Mouse (Mus musculus) forebrain, embryonic 14.5 days (tissue): Measurements from ENCODE around the gene Thap4. TPM values are rescaled to one million over a fixed set of nuclear protein-coding genes. Genes with fewer than 3 reads are reported as not detected.

Source experiments
- ATAC-seq: fragments of 200-750 bp; cut with Nextera tagmentation; 2 replicates; pipeline ENCODE4 v1.8.0; 2017; ENCODE audit warnings: mild to moderate bottlenecking, moderate library complexity
- DNase-seq: peaks from one replicate; pipeline ENCODE4 v3.0.0-alpha.2; 2015; ENCODE audit warnings: low spot score
- H3K27ac ChIP-seq: fragments of 300-500 bp; sonication (generic); 2 replicates; pipeline ENCODE4 v1.5.1; 2014; ENCODE audit warnings: low read depth, mild to moderate bottlenecking, control low read depth, low read length, moderate library complexity
- H3K27me3 ChIP-seq: fragments of 300-500 bp; sonication (generic); replicated peaks from 2 replicates; pipeline ENCODE4 v1.6.1; 2014; ENCODE audit warnings: low read length, control low read depth, mixed read lengths; ENCODE audit not compliant: control insufficient read depth, insufficient read depth
- H3K36me3 ChIP-seq: fragments of 300-500 bp; sonication (generic); 2 replicates; pipeline ENCODE4 v1.6.1; 2014; ENCODE audit warnings: low read length, control low read depth; ENCODE audit not compliant: control insufficient read depth, insufficient read depth
- H3K4me1 ChIP-seq: fragments of 300-500 bp; sonication (generic); 2 replicates; pipeline ENCODE4 v1.6.1; 2014; ENCODE audit warnings: antibody characterized with exemption, low read length, control low read depth; ENCODE audit not compliant: control insufficient read depth, insufficient read depth
- H3K4me2 ChIP-seq: fragments of 300-500 bp; sonication (generic); 2 replicates; pipeline ENCODE4 v1.6.1; 2014; ENCODE audit warnings: mild to moderate bottlenecking, control low read depth, low read length
- H3K4me3 ChIP-seq: fragments of 300-500 bp; sonication (generic); 2 replicates; pipeline ENCODE4 v1.5.1; 2014; ENCODE audit warnings: low read depth, low read length, control low read depth
- H3K9ac ChIP-seq: fragments of 300-500 bp; sonication (generic); 2 replicates; pipeline ENCODE4 v1.6.1; 2014; ENCODE audit warnings: mild to moderate bottlenecking, low read length, control low read depth, moderate library complexity
- H3K9me3 ChIP-seq: fragments of 300-500 bp; sonication (generic); replicated peaks from 2 replicates; pipeline ENCODE4 v1.6.1; 2016; ENCODE audit warnings: low read length, control low read depth, mixed read lengths; ENCODE audit not compliant: control insufficient read depth
- WGBS: fragments of 180-500 bp; shearing (Covaris S2); extraction: QIAGEN DNeasy Blood & Tissue Kit; methylation state at CpG from one replicate; pipeline ENCODE4 v1.1.7; 2014; 5-methylcytosine and 5-hydroxymethylcytosine counted together
- polyA plus RNA-seq: library from polyadenylated mRNA; unstranded; fragments of >200 nt; fragmentation: Nextera tagmentation; extraction: Ambion mirVana; gene quantifications from 2 replicates; pipeline ENCODE4 v1.2.1, GENCODE M21; 2014

Thap4 gene
- polyA plus RNA-seq, 1 experiment from 2014 or later: 38.4 TPM

DNA sequence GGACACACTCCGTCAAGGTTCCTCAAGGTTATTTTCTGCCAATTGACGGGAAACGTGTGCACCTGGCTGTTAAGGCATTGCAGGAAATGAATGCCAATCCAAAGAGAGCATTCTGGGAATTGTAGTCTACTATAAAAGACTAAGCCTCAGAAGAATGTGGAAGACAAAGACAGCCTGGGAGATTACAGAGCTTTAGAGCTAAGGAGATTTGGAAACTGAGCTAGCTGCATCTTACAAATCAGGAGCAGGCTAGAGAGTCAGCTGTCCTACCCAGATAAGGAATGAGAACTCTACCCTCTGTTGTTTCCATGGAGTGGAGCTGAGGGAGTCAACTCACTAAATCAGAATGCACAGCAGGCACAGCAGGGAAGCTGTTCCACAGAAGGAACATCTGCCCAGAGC, 22.8 kb downstream of the Thap4 start:
- H3K27ac ChIP-seq: no peak overlapping the region
- ATAC-seq (peak; percentile 48), DNase-seq (peak; percentile 69)
- H3K4me3 ChIP-seq: no peak overlapping the region
- H3K4me2 ChIP-seq: no peak overlapping the region; the same call in 1 of the 2 replicates
- H3K4me1 ChIP-seq: no peaks in the 10 kb centered on the region
- 3% methylated on average over 3 of the region's 3 CpGs for WGBS
- H3K36me3 ChIP-seq: no peaks in the 10 kb centered on the region
- no peaks in the 10 kb centered on the region for H3K27me3 ChIP-seq
- no peaks in the 10 kb centered on the region for H3K9me3 ChIP-seq
- H3K9ac ChIP-seq: no peak overlapping the region

DNA sequence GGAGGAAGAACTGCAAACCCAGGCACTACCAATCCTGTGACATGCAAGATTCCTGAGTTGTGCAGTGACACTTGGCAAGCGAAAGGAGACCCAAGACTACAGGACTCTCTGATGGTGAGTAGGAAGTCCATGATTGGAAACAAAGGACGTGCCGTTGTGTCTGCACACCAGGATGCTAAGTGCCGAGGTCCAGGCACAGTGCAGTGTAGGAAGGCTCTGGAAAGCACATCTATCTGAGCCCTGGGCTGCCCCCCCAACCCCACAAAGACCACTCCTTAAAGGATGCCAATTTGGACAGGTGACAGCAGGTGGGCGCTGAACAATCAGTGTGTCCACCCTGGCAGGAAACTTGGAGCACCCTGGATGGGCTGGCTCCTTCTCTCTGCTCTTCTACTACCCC, 23.6 kb downstream of the Thap4 start:
- no peaks in the 10 kb centered on the region for H3K36me3 ChIP-seq
- DNase-seq (no peak), ATAC-seq (no peak)
- no peak overlapping the region for H3K9ac ChIP-seq
- WGBS: 88% methylated on average over 5 of the region's 5 CpGs
- no peaks in the 10 kb centered on the region for H3K27me3 ChIP-seq
- H3K4me3 ChIP-seq: no peak overlapping the region
- no peaks in the 10 kb centered on the region for H3K4me1 ChIP-seq
- H3K9me3 ChIP-seq: no peaks in the 10 kb centered on the region
- H3K27ac ChIP-seq: no peak overlapping the region
- H3K4me2 ChIP-seq: no peak overlapping the region

- WGBS: 83% methylated on average over 3 of the region's 3 CpGs
- DNase-seq (peak; percentile 39), ATAC-seq (peak; percentile 54; the same call in 1 of the 2 replicates)
- Histone ChIP-seq H3K4me2 (no peak overlapping the region), H3K9ac (no peak overlapping the region), H3K27ac (no peak overlapping the region), H3K4me3 (no peak overlapping the region), H3K4me1 (no peaks in the 10 kb centered on the region), H3K9me3 (no peaks in the 10 kb centered on the region), H3K27me3 (no peaks in the 10 kb centered on the region), H3K36me3 (0 out of 2 replicates have a peak, but pooled peaks cover 10% of the 10 kb centered on the region)
Observed at GRCm38 (mm10) chr1:93726974-93727373, 27.7 kb downstream of the Thap4 start.

DNA sequence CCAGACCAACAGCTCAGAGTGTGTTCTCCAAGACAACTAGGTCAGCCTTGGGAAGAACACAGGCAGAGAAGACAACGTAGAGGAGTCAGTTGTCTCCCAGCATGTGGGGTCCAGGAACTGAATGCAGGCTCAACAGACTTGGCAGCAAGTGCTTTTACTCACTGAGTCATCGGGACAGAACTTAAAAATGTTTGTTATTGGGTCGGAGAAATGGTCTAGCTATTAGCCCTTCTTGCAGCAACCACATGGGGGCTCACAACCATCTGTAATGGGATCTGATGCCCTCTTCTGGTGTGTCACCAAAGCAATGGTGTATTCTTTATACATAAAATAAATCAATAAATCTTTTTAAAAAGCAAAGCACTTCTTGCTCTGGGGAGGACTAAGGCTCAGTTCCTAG, 28.5 kb downstream of the Thap4 start:
- no peak overlapping the region for H3K4me2 ChIP-seq
- ATAC-seq (no peak), DNase-seq (no peak)
- H3K4me3 ChIP-seq: no peak overlapping the region
- no peaks in the 10 kb centered on the region for H3K27me3 ChIP-seq
- H3K36me3 ChIP-seq: 0 out of 2 replicates have a peak, but pooled peaks cover 10% of the 10 kb centered on the region
- no peak overlapping the region for H3K9ac ChIP-seq
- no peak overlapping the region for H3K27ac ChIP-seq
- 79% methylated on average over 3 of the region's 3 CpGs for WGBS
- no peaks in the 10 kb centered on the region for H3K9me3 ChIP-seq
- no peaks in the 10 kb centered on the region for H3K4me1 ChIP-seq

GRCm38 (mm10) chr1:93725665-93726064, 29.0 kb downstream of the Thap4 start:
- Histone ChIP-seq H3K36me3 (0 out of 2 replicates have a peak, but pooled peaks cover 10% of the 10 kb centered on the region), H3K27ac (no peak overlapping the region), H3K4me3 (no peak overlapping the region), H3K9ac (no peak overlapping the region), H3K4me2 (no peak overlapping the region), H3K27me3 (no peaks in the 10 kb centered on the region), H3K4me1 (no peaks in the 10 kb centered on the region), H3K9me3 (no peaks in the 10 kb centered on the region)
- DNase-seq (no peak), ATAC-seq (no peak)
- 89% methylated on average over 5 of the region's 5 CpGs for WGBS

GRCm38 (mm10) chr1:93724623-93725022, 30.0 kb downstream of the Thap4 start:
- 74% methylated on average over 3 of the region's 3 CpGs for WGBS
- ATAC-seq: no peak

DNA sequence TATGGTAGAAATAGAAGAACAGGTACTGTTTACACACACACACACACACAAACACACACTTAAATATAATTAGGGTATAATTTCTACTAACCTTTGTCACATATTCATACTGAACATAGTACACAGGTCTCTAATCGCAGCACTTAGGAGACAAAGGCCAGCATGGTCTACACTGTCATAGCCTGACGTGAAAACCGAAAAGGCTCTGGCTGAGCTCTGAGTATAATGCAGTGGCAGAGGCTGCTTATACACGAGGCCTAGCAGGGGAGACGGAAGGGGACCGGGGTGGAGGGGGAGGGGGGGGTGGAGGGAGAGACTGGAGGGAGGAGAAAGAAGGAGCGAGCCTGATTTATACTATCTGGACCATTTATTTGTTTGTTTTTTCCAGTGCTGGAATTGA, 33.1 kb downstream of the Thap4 start:
- 0 out of 2 replicates have a peak, but pooled peaks cover 11% of the 10 kb centered on the region for H3K36me3 ChIP-seq
- ATAC-seq (no peak), DNase-seq (no peak)
- H3K9me3 ChIP-seq: no peaks in the 10 kb centered on the region
- no peak overlapping the region for H3K4me2 ChIP-seq
- H3K4me1 ChIP-seq: no peaks in the 10 kb centered on the region
- no peak overlapping the region for H3K27ac ChIP-seq
- H3K9ac ChIP-seq: no peak overlapping the region
- H3K27me3 ChIP-seq: no peaks in the 10 kb centered on the region
- WGBS: 59% methylated on average over 7 of the region's 7 CpGs
- H3K4me3 ChIP-seq: no peak overlapping the region

More at GRCm38 (mm10) chr1:93724623-93725022, 30.0 kb downstream of the Thap4 start:
- Histone ChIP-seq H3K9ac (no peak overlapping the region), H3K36me3 (0 out of 2 replicates have a peak, but pooled peaks cover 10% of the 10 kb centered on the region), H3K4me2 (no peak overlapping the region), H3K4me3 (no peak overlapping the region), H3K27me3 (no peaks in the 10 kb centered on the region), H3K9me3 (no peaks in the 10 kb centered on the region), H3K4me1 (no peaks in the 10 kb centered on the region), H3K27ac (no peak overlapping the region)
- no peak for DNase-seq

GRCm38 (mm10) chr1:93716166-93716565, 38.5 kb downstream of the Thap4 start:
- no peak overlapping the region for H3K9ac ChIP-seq
- no peak overlapping the region for H3K4me3 ChIP-seq
- 86% methylated on average over 2 of the region's 2 CpGs for WGBS
- no peaks in the 10 kb centered on the region for H3K27me3 ChIP-seq
- no peaks in the 10 kb centered on the region for H3K9me3 ChIP-seq
- ATAC-seq (no peak), DNase-seq (no peak)
- no peak overlapping the region for H3K27ac ChIP-seq
- no peak overlapping the region for H3K4me2 ChIP-seq
- no peaks in the 10 kb centered on the region for H3K4me1 ChIP-seq
- peaks cover 20% of the 10 kb centered on the region; the same call in 1 of the 2 replicates for H3K36me3 ChIP-seq

DNA sequence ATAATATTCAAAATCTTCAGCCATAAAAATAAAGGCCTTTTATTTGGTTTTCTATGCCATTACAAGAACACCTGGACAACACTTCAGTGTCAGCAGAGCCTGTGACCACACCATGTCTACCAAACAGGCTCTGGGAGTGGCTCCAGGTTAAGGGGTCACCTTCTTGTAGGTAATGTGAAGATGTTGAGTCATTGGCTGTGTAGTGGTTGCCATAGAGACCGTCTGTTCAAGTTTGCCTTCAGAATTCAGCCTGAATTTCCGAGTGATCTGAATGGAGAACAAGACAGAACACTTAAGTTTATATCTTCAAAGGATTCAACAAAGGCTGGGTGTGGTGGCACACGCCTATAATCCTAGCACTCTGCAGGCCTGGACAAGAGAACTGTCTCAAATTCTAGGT, 49.3 kb downstream of the Thap4 start:
- no peak overlapping the region for H3K27ac ChIP-seq
- H3K9ac ChIP-seq: no peak overlapping the region
- H3K4me1 ChIP-seq: no peaks in the 10 kb centered on the region
- peaks cover 18% of the 10 kb centered on the region for H3K36me3 ChIP-seq
- no peak overlapping the region for H3K4me3 ChIP-seq
- no peaks in the 10 kb centered on the region for H3K27me3 ChIP-seq
- no peak for ATAC-seq
- DNase-seq: no peak
- H3K9me3 ChIP-seq: no peaks in the 10 kb centered on the region
- WGBS: 68% methylated on average over 3 of the region's 3 CpGs
- no peak overlapping the region for H3K4me2 ChIP-seq
